Mouse (Mus musculus) heart, embryonic 14.5 days (tissue): ENCODE measurements around the gene Elmo1. TPM values are rescaled to one million over a fixed set of nuclear protein-coding genes. Genes with fewer than 3 reads are reported as not detected.

ENCODE experiments used
- ATAC-seq: fragments of 200-750 bp; cut with Nextera tagmentation; 2 replicates; pipeline ENCODE4 v1.8.0; 2017; ENCODE audit warnings: low read depth, moderate TSS enrichment; ENCODE audit not compliant: insufficient number of reproducible peaks, insufficient read depth, low FRiP score
- H3K27ac ChIP-seq, 2 experiments: fragments of 200-500 bp in 1 of 2; fragments of 300-500 bp in 1 of 2; sonication (generic) in 1 of 2; replicated peaks in 1 of 2; 2 replicates each; pipeline ENCODE4 v1.5.1; 2012 to 2014; ENCODE audit warnings: low read depth in 2 of 2, low read length in 2 of 2, control low read depth in 1 of 2, mild to moderate bottlenecking in 1 of 2, mixed read lengths in 1 of 2; ENCODE audit not compliant: control insufficient read depth in 1 of 2, insufficient read depth in 1 of 2
- H3K27me3 ChIP-seq: fragments of 300-500 bp; sonication (generic); 2 replicates; pipeline ENCODE4 v1.6.1; 2014; ENCODE audit warnings: mild to moderate bottlenecking, low read length, control low read depth; ENCODE audit not compliant: control insufficient read depth, insufficient read depth
- H3K36me3 ChIP-seq: fragments of 300-500 bp; sonication (generic); 2 replicates; pipeline ENCODE4 v1.6.1; 2014; ENCODE audit warnings: mild to moderate bottlenecking, control low read depth, low read length, mixed read lengths; ENCODE audit not compliant: control insufficient read depth, insufficient read depth
- H3K4me1 ChIP-seq, 2 experiments: fragments of 200-500 bp in 1 of 2; fragments of 300-500 bp in 1 of 2; sonication (generic) in 1 of 2; 2 replicates each; pipeline ENCODE4 v1.6.1; 2012 to 2014; ENCODE audit warnings: low read length in 2 of 2, control low read depth in 1 of 2, mixed read lengths in 1 of 2; ENCODE audit not compliant: control insufficient read depth in 2 of 2, insufficient read depth in 2 of 2
- H3K4me2 ChIP-seq: fragments of 300-500 bp; sonication (generic); 2 replicates; pipeline ENCODE4 v1.6.1; 2014; ENCODE audit warnings: mild to moderate bottlenecking, low read length
- H3K4me3 ChIP-seq, 2 experiments: fragments of 200-500 bp in 1 of 2; fragments of 300-500 bp in 1 of 2; sonication (generic) in 1 of 2; 2 replicates each; pipeline ENCODE4 v1.5.1; 2012 to 2014; ENCODE audit warnings: low read length in 2 of 2, mild to moderate bottlenecking in 2 of 2, control low read depth in 1 of 2, low read depth in 1 of 2, moderate library complexity in 1 of 2; ENCODE audit not compliant: control insufficient read depth in 1 of 2, insufficient read depth in 1 of 2
- H3K9ac ChIP-seq: fragments of 300-500 bp; sonication (generic); 2 replicates; pipeline ENCODE4 v1.6.1; 2014; ENCODE audit warnings: mild to moderate bottlenecking, low read length
- H3K9me3 ChIP-seq: fragments of 300-500 bp; sonication (generic); 2 replicates; pipeline ENCODE4 v1.6.1; 2016; ENCODE audit warnings: low read length, control low read depth; ENCODE audit not compliant: control insufficient read depth
- WGBS: fragments of 180-500 bp; shearing (Covaris S2); extraction: QIAGEN DNeasy Blood & Tissue Kit; methylation state at CpG from one replicate; pipeline ENCODE4 v1.1.7; 2014; 5-methylcytosine and 5-hydroxymethylcytosine counted together
- polyA plus RNA-seq: library from polyadenylated mRNA; unstranded; fragments of >200 nt; fragmentation: Nextera tagmentation; extraction: Ambion mirVana; gene quantifications from 2 replicates; pipeline ENCODE4 v1.2.1, GENCODE M21; 2014

Gene Elmo1
- polyA plus RNA-seq, 1 experiment from 2014 or later: 10.4 TPM

- 44% methylated on average over 6 of the region's 6 CpGs for WGBS
- ATAC-seq: peak; percentile 64; the same call in 1 of the 2 replicates
- Histone ChIP-seq H3K36me3 (no peaks in the 10 kb centered on the region), H3K9ac (no peak overlapping the region), H3K9me3 (no peaks in the 10 kb centered on the region), H3K4me2 (no peak overlapping the region), H3K4me3 (no peak overlapping the region), H3K27ac (peak overlapping the region; percentile 63 to 70), H3K4me1 (peaks cover 7 to 11% of the 10 kb centered on the region in 2 experiments; a peak in 3 of 4 replicates), H3K27me3 (no peaks in the 10 kb centered on the region)
These were observed 43.4 kb downstream of the Elmo1 start for GRCm38 (mm10) chr13:20133602-20134394.

GRCm38 (mm10) chr13:20134395-20135225 is 44.2 kb downstream of the Elmo1 start:
- Histone ChIP-seq H3K27me3 (no peaks in the 10 kb centered on the region), H3K9ac (no peak overlapping the region), H3K4me2 (no peak overlapping the region), H3K9me3 (no peaks in the 10 kb centered on the region), H3K27ac (peak overlapping the region; percentile 7 to 48; a peak in 1 of 4 replicates), H3K4me1 (peaks cover 7 to 14% of the 10 kb centered on the region in 2 experiments; a peak in 3 of 4 replicates), H3K4me3 (no peak overlapping the region), H3K36me3 (no peaks in the 10 kb centered on the region)
- WGBS: 85% methylated on average over 18 of the region's 18 CpGs
- ATAC-seq: no peak

GRCm38 (mm10) chr13:20136753-20137152 is 46.4 kb downstream of the Elmo1 start:
- H3K27me3 ChIP-seq: no peaks in the 10 kb centered on the region
- no peaks in the 10 kb centered on the region for H3K9me3 ChIP-seq
- H3K36me3 ChIP-seq: no peaks in the 10 kb centered on the region
- peaks cover 7 to 14% of the 10 kb centered on the region in 2 experiments; a peak in 3 of 4 replicates for H3K4me1 ChIP-seq
- no peak overlapping the region for H3K9ac ChIP-seq
- no peak overlapping the region for H3K27ac ChIP-seq
- no peak for ATAC-seq
- H3K4me3 ChIP-seq: no peak overlapping the region
- no peak overlapping the region for H3K4me2 ChIP-seq

GRCm38 (mm10) chr13:20138466-20138865 is 48.1 kb downstream of the Elmo1 start:
- Histone ChIP-seq H3K4me1 (peaks cover 5 to 14% of the 10 kb centered on the region in 2 experiments; a peak in 3 of 4 replicates), H3K4me2 (no peak overlapping the region), H3K27ac (no peak overlapping the region), H3K36me3 (no peaks in the 10 kb centered on the region), H3K9ac (no peak overlapping the region), H3K9me3 (no peaks in the 10 kb centered on the region), H3K27me3 (no peaks in the 10 kb centered on the region), H3K4me3 (no peak overlapping the region)
- ATAC-seq: no peak
- 6% methylated on average over 3 of the region's 3 CpGs for WGBS

- Histone ChIP-seq H3K4me3 (no peak overlapping the region), H3K9ac (no peak overlapping the region), H3K4me2 (no peak overlapping the region), H3K4me1 (peaks cover 2 to 9% of the 10 kb centered on the region in 2 experiments; a peak in 2 of 4 replicates), H3K36me3 (no peaks in the 10 kb centered on the region), H3K27me3 (no peaks in the 10 kb centered on the region), H3K27ac (no peak overlapping the region), H3K9me3 (no peaks in the 10 kb centered on the region)
- no peak for ATAC-seq
- WGBS: 56% methylated on average over 6 of the region's 6 CpGs
These were observed 48.7 kb downstream of the Elmo1 start for GRCm38 (mm10) chr13:20139060-20139459.

- Histone ChIP-seq H3K4me3 (no peak overlapping the region), H3K27ac (no peak overlapping the region), H3K9me3 (no peaks in the 10 kb centered on the region), H3K36me3 (no peaks in the 10 kb centered on the region), H3K4me1 (peaks cover 2 to 9% of the 10 kb centered on the region in 2 experiments; a peak in 2 of 4 replicates), H3K27me3 (no peaks in the 10 kb centered on the region), H3K9ac (no peak overlapping the region), H3K4me2 (no peak overlapping the region)
- WGBS: 75% methylated on average over 4 of the region's 4 CpGs
- no peak for ATAC-seq
These were observed 49.6 kb downstream of the Elmo1 start for GRCm38 (mm10) chr13:20139825-20140665.

GRCm38 (mm10) chr13:20142637-20143036 is 52.2 kb downstream of the Elmo1 start:
- H3K4me3 ChIP-seq: no peak overlapping the region
- H3K4me2 ChIP-seq: no peak overlapping the region
- 43% methylated on average over 1 of the region's 1 CpGs for WGBS
- peaks cover 7 to 9% of the 10 kb centered on the region in 2 experiments for H3K4me1 ChIP-seq
- ATAC-seq: no peak
- no peaks in the 10 kb centered on the region for H3K36me3 ChIP-seq
- H3K9me3 ChIP-seq: no peaks in the 10 kb centered on the region
- H3K27me3 ChIP-seq: no peaks in the 10 kb centered on the region
- no peak overlapping the region for H3K9ac ChIP-seq
- H3K27ac ChIP-seq: no peak overlapping the region
